Mouse (Mus musculus): ENCODE data around the gene Slc22a2. TPM values are rescaled to one million over a fixed set of nuclear protein-coding genes. Genes with fewer than 3 reads are reported as not detected.
"Not testable (repeated sequence)": the region's sequence is repeated elsewhere in the genome, so short reads cannot be mapped to it uniquely, and the experiment has no call there.

Slc22a2 gene
- not detected in 2 replicates for polyA plus RNA-seq (2015; fragmentation: Nextera tagmentation; extraction: Ambion mirVana)

DNA sequence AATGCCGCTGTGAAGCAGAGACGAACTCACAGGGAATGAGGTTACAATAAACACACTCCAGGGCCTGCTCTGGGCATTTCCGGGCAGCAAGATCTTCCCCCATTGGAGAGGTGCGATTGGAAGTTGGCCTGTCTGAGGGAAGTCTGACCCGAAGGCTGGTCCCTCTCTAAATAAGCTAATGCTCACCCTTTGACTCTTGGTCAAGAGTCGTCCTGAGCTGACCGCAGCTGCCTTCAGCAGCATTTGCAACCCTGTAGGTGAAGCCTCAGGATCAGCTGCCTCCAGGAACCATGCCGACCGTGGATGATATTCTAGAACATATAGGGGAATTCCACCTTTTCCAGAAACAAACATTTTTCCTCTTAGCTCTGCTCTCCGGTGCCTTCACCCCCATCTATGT is at the start of gene Slc22a2:
Gene Slc22a2 (plus strand): TSS at position 142 of the 400 bp plus-strand sequence.
- Histone ChIP-seq H3K4me1 (replicated peaks) (no peaks in the 10 kb centered on the region), H3K4me3 (replicated peaks) (no peak within 1 kb of the TSS)
- 59% methylated on average over 10 of the region's 10 CpGs for WGBS (ENCODE audit: insufficient replicate concordance)

GRCm38 (mm10) chr17:12534353-12535145 is 49.4 kb upstream of the Slc22a2 start:
- H3K4me3 ChIP-seq (replicated peaks), result no peak overlapping the region
- WGBS (ENCODE audit: insufficient replicate concordance), result 51% methylated on average over 13 of the region's 13 CpGs
- no peaks in the 10 kb centered on the region for H3K9me3 ChIP-seq (replicated peaks)
- H3K4me1 ChIP-seq (replicated peaks), result no peaks in the 10 kb centered on the region
- no peak overlapping the region for H3K9ac ChIP-seq
- no peak overlapping the region for H3K4me2 ChIP-seq
- no peak overlapping the region for H3K27ac ChIP-seq (replicated peaks)
- no peaks in the 10 kb centered on the region for H3K36me3 ChIP-seq (replicated peaks)
- 0 out of 2 replicates have a peak, but pooled peaks cover 3% of the 10 kb centered on the region for H3K27me3 ChIP-seq
- no peak for ATAC-seq (ENCODE audit: insufficient read depth)

More for the DNA sequence above, at the start of gene Slc22a2:
- H3K9me3 ChIP-seq (replicated peaks), result no peaks in the 10 kb centered on the region
- 0 out of 2 replicates have a peak, but pooled peaks cover 11% of the 10 kb centered on the region for H3K27me3 ChIP-seq
- no peak within 1 kb of the TSS for H3K4me2 ChIP-seq
- no peaks in the 10 kb centered on the region for H3K36me3 ChIP-seq (replicated peaks)
- no peak within 1 kb of the TSS for H3K27ac ChIP-seq (replicated peaks)
- ATAC-seq (ENCODE audit: insufficient read depth), result no peak
- no peak within 1 kb of the TSS for H3K9ac ChIP-seq

DNA sequence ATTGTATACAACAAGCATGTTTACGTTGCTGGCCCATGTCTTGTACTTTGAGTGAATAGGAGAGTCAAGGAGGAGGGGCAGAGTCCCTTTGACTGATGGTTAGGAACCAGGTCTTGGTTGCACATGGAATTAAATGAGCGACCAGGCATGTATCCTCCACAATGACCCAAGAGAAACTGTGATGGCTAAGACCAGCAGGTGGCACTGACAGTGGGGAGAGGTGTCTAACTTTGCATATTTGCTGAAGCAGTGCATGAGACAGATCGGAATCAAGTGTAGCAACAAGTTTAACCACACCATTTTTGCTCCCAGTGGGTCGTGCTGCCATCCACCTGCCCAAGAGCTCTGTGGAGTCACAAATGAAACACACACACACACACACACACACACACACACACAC is 21.7 kb upstream of the Slc22a2 start:
- ATAC-seq (ENCODE audit: insufficient read depth), result no peak
- Histone ChIP-seq H3K9me3 (replicated peaks) (0 out of 2 replicates have a peak, but pooled peaks cover 5% of the 10 kb centered on the region), H3K4me1 (replicated peaks) (no peaks in the 10 kb centered on the region), H3K9ac (no peak overlapping the region), H3K27ac (replicated peaks) (no peak overlapping the region), H3K4me2 (no peak overlapping the region), H3K36me3 (replicated peaks) (no peaks in the 10 kb centered on the region), H3K4me3 (replicated peaks) (no peak overlapping the region), H3K27me3 (no peaks in the 10 kb centered on the region)
- 55% methylated on average over 4 of the region's 4 CpGs for whole genome bisulfite sequencing (ENCODE audit: insufficient replicate concordance)

GRCm38 (mm10) chr17:12564481-12565000 is 19.4 kb upstream of the Slc22a2 start:
- ATAC-seq (ENCODE audit: insufficient read depth); H3K27ac ChIP-seq (replicated peaks); H3K9ac ChIP-seq; H3K36me3 ChIP-seq (replicated peaks); H3K4me2 ChIP-seq; H3K27me3 ChIP-seq; H3K4me3 ChIP-seq (replicated peaks); H3K9me3 ChIP-seq (replicated peaks); H3K4me1 ChIP-seq (replicated peaks): not testable (repeated sequence)
- 71% methylated on average over 6 of the region's 6 CpGs for WGBS (ENCODE audit: insufficient replicate concordance)

DNA sequence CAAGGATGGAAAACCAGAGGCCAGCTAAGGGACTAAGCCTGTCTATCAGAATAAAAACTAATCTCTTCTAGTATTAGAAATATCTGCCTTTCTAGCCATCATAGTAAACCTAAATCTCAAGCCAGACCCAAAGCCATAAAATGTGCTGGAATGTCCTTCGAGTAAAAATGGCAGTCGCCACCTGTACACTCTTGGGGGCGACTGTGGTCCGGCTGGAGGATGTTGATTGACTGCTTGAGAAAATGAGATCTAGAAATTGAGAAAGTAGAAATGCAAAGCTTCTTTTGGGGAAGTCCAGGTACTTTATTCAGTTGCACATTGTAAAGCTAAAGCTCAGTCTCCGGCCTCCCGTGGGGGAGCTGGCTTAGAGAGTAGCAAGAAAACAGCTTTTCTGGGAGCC is 18.5 kb upstream of the Slc22a2 start:
- Histone ChIP-seq H3K27me3 (no peaks in the 10 kb centered on the region), H3K9ac (no peak overlapping the region), H3K4me3 (replicated peaks) (no peak overlapping the region), H3K27ac (replicated peaks) (no peak overlapping the region), H3K36me3 (replicated peaks) (no peaks in the 10 kb centered on the region), H3K9me3 (replicated peaks) (no peaks in the 10 kb centered on the region), H3K4me1 (replicated peaks) (no peaks in the 10 kb centered on the region), H3K4me2 (no peak overlapping the region)
- 72% methylated on average over 6 of the region's 6 CpGs for WGBS (ENCODE audit: insufficient replicate concordance)
- ATAC-seq (ENCODE audit: insufficient read depth), result no peak

- no peaks in the 10 kb centered on the region for H3K9me3 ChIP-seq (replicated peaks)
- H3K4me1 ChIP-seq (replicated peaks), result no peaks in the 10 kb centered on the region
- H3K4me2 ChIP-seq, result no peak overlapping the region
- H3K27ac ChIP-seq (replicated peaks), result no peak overlapping the region
- no peak overlapping the region for H3K4me3 ChIP-seq (replicated peaks)
- H3K36me3 ChIP-seq (replicated peaks), result no peaks in the 10 kb centered on the region
- WGBS (ENCODE audit: insufficient replicate concordance), result 62% methylated on average over 6 of the region's 6 CpGs
- no peak for ATAC-seq (ENCODE audit: insufficient read depth)
- H3K27me3 ChIP-seq, result no peaks in the 10 kb centered on the region
- no peak overlapping the region for H3K9ac ChIP-seq
Measured at GRCm38 (mm10) chr17:12571316-12571715, 12.6 kb upstream of the Slc22a2 start.

DNA sequence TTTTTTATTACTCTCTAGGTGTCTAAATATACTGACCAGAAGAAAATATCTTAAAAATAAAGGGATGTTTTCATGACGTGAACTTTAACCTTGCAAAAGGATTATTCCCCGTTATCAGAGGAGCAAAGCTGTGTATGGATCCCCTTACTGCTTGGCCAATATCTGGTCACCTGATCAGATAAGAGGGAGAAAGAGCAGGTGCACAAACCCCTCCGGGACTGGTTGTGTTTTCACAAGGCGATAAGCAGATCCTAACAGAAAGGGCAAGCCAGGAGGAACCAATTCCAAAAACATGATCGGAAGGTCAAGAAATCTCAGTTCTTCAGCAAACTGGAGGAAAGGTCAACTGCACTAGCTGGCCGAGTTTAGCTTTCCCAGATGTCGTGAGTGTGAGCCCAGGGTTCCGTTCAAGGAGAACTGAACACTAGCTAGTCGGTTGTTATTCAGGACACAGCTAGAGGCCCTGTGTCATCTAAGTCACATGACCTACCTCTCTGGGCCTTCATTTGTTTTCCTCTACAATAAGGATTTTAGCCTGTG is 11.9 kb upstream of the Slc22a2 start:
- Histone ChIP-seq H3K27ac (replicated peaks) (no peak overlapping the region), H3K4me1 (replicated peaks) (no peaks in the 10 kb centered on the region), H3K36me3 (replicated peaks) (no peaks in the 10 kb centered on the region), H3K27me3 (no peaks in the 10 kb centered on the region), H3K4me2 (no peak overlapping the region), H3K4me3 (replicated peaks) (no peak overlapping the region), H3K9ac (no peak overlapping the region), H3K9me3 (replicated peaks) (no peaks in the 10 kb centered on the region)
- ATAC-seq (ENCODE audit: insufficient read depth), result no peak
- whole genome bisulfite sequencing (ENCODE audit: insufficient replicate concordance), result 50% methylated on average over 9 of the region's 9 CpGs

DNA sequence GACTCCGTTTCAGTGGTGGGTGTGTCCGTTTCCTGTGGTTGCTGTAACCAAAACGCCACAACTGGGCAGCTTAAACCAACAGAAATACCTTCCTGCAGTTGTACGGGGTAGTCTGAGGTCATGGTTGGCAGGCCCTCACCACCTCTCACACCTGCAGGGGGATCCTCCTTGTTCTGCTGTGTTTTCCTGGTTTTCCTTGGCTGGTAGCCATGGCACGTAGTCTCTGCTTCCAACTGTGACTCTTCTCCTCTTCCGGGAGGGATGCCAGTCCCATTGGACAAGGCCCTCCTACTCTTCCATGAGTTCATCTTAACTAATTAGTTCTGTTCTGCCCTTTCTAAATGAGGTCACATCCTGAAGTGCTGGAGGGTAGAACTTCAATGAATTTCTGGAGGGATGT is 8.5 kb upstream of the Slc22a2 start:
- Histone ChIP-seq H3K36me3 (replicated peaks) (no peaks in the 10 kb centered on the region), H3K4me2 (no peak overlapping the region), H3K27ac (replicated peaks) (no peak overlapping the region), H3K4me3 (replicated peaks) (no peak overlapping the region), H3K27me3 (no peaks in the 10 kb centered on the region), H3K9me3 (replicated peaks) (no peaks in the 10 kb centered on the region), H3K9ac (no peak overlapping the region), H3K4me1 (replicated peaks) (no peaks in the 10 kb centered on the region)
- 39% methylated on average over 6 of the region's 6 CpGs for WGBS (ENCODE audit: insufficient replicate concordance)
- ATAC-seq (ENCODE audit: insufficient read depth), result no peak

DNA sequence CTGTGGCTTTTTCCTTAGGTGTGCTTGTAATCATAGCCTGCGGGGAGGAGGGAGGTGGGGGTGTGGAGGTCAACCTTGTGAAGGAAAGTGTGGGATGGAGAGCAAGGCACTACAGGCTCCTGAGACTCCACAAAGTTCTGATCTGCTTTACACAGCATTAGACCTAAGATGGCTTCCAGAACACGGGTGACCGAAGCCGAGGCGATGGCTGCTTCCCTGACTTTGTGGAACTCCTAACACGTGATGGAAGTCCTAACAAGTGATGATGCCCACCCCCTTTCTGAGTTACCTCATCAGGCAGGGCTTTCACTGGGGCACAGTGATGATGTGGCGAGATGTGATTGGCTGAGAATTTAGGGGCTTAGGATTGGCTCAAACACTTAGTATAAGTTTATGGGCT is 6.8 kb upstream of the Slc22a2 start:
- WGBS (ENCODE audit: insufficient replicate concordance), result 64% methylated on average over 7 of the region's 7 CpGs
- no peak overlapping the region for H3K27ac ChIP-seq (replicated peaks)
- H3K9ac ChIP-seq, result no peak overlapping the region
- no peaks in the 10 kb centered on the region for H3K27me3 ChIP-seq
- H3K36me3 ChIP-seq (replicated peaks), result no peaks in the 10 kb centered on the region
- no peaks in the 10 kb centered on the region for H3K4me1 ChIP-seq (replicated peaks)
- no peak for ATAC-seq (ENCODE audit: insufficient read depth)
- no peak overlapping the region for H3K4me3 ChIP-seq (replicated peaks)
- no peak overlapping the region for H3K4me2 ChIP-seq
- H3K9me3 ChIP-seq (replicated peaks), result no peaks in the 10 kb centered on the region

- 58% methylated on average over 2 of the region's 2 CpGs for WGBS (ENCODE audit: insufficient replicate concordance)
- H3K9me3 ChIP-seq (replicated peaks), result no peaks in the 10 kb centered on the region
Measured at GRCm38 (mm10) chr17:12585366-12585765, 1.4 kb downstream of the Slc22a2 start.

DNA sequence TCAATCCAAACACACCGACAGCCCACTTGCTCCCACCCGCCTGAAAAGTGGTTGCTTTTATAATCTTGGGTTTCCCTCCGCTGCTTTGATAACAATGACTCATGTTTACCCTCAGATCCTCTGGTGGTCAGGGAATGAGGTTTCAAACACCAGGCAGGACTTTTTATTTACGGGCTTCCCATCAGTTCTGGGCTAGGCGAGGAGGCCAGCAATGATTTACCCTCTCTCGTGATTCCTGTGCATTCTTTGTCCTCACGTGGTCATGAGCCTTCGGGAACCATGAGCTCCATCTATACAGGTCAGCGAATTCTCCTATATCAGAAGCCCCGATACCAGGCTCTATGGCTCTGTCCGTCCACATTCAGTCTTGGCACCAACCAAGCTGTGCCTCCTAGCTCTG is 3.0 kb downstream of the Slc22a2 start:
- Histone ChIP-seq H3K27ac (replicated peaks) (no peak overlapping the region), H3K9me3 (replicated peaks) (no peaks in the 10 kb centered on the region), H3K4me2 (no peak overlapping the region), H3K36me3 (replicated peaks) (no peaks in the 10 kb centered on the region), H3K27me3 (0 out of 2 replicates have a peak, but pooled peaks cover 11% of the 10 kb centered on the region), H3K4me3 (replicated peaks) (no peak overlapping the region), H3K4me1 (replicated peaks) (no peaks in the 10 kb centered on the region), H3K9ac (no peak overlapping the region)
- ATAC-seq (ENCODE audit: insufficient read depth), result no peak
- WGBS (ENCODE audit: insufficient replicate concordance), result 47% methylated on average over 11 of the region's 11 CpGs

More at GRCm38 (mm10) chr17:12585366-12585765, 1.4 kb downstream of the Slc22a2 start:
- no peak overlapping the region for H3K9ac ChIP-seq
- no peaks in the 10 kb centered on the region for H3K36me3 ChIP-seq (replicated peaks)
- no peak overlapping the region for H3K4me2 ChIP-seq
- H3K27me3 ChIP-seq, result 0 out of 2 replicates have a peak, but pooled peaks cover 11% of the 10 kb centered on the region
- H3K27ac ChIP-seq (replicated peaks), result no peak overlapping the region
- ATAC-seq (ENCODE audit: insufficient read depth), result no peak
- no peak overlapping the region for H3K4me3 ChIP-seq (replicated peaks)
- no peaks in the 10 kb centered on the region for H3K4me1 ChIP-seq (replicated peaks)
